Mouse (Mus musculus) left cerebral cortex, postnatal 10 days (tissue): ENCODE measurements around the gene Fbxw7. TPM values are rescaled to one million over a fixed set of nuclear protein-coding genes. Genes with fewer than 3 reads are reported as not detected.
A peak's percentile ranks its signal among the peaks of the same experiment; 100 is the strongest.

ENCODE experiments used
- DNase-seq, 2 experiments: peaks; one replicate each; pipeline ENCODE4 v3.0.0; 2021 to 2022; ENCODE audit warnings: low spot score in 2 of 2, mixed read lengths in 1 of 2; ENCODE audit errors: extremely low spot score in 1 of 2
- intact Hi-C: fragments of 180-260 bp; cut with DNase I; formaldehyde crosslinking; loops from one replicate; pipeline ENCODE4 v1.15.1; 2025
- total RNA-seq, 2 experiments: library from RNA; stranded (reverse); gene quantifications; 2 replicates each; pipeline ENCODE4 v1.2.3; 2021

The Fbxw7 gene
- 100 to 1,000 TPM; 207 to 220 TPM for total RNA-seq

GRCm38 (mm10) chr3:84814762-84815381 lies at the start of gene Fbxw7:
Fbxw7 (plus strand) TSS chr3:84815268.
- intact Hi-C loops = no loop called here
- DNase-seq = peak in 1 of 2 experiments; percentile 61

- intact Hi-C loops = no loop called here
- DNase-seq = no peak
These were observed 46.1 kb upstream of the Fbxw7 start for GRCm38 (mm10) chr3:84768940-84769339.

GRCm38 (mm10) chr3:84769411-84769810 lies 45.7 kb upstream of the Fbxw7 start:
- DNase-seq = no peak
- intact Hi-C loops = no loop called here

GRCm38 (mm10) chr3:84770518-84770917 lies 44.5 kb upstream of the Fbxw7 start:
- DNase-seq = no peak
- intact Hi-C loops = no loop called here

- intact Hi-C loops = no loop called here
- DNase-seq = no peak
These were observed 43.1 kb upstream of the Fbxw7 start for GRCm38 (mm10) chr3:84771980-84772379.

GRCm38 (mm10) chr3:84774246-84775066 lies 40.6 kb upstream of the Fbxw7 start:
- intact Hi-C loops = no loop called here
- no peak for DNase-seq

GRCm38 (mm10) chr3:84775067-84775423 lies 40.0 kb upstream of the Fbxw7 start:
- intact Hi-C loops = no loop called here
- DNase-seq = no peak

GRCm38 (mm10) chr3:84775577-84775976 lies 39.5 kb upstream of the Fbxw7 start:
- intact Hi-C loops = no loop called here

GRCm38 (mm10) chr3:84776084-84776483 lies 39.0 kb upstream of the Fbxw7 start:
- DNase-seq = no peak
- intact Hi-C loops = no loop called here

More at GRCm38 (mm10) chr3:84775577-84775976, 39.5 kb upstream of the Fbxw7 start:
- DNase-seq = no peak

- intact Hi-C loops = no loop called here
These were observed 27.2 kb upstream of the Fbxw7 start for GRCm38 (mm10) chr3:84787914-84788313.

GRCm38 (mm10) chr3:84804036-84804435 lies 11.0 kb upstream of the Fbxw7 start:
- DNase-seq = no peak
- intact Hi-C loops = no loop called here

More at GRCm38 (mm10) chr3:84787914-84788313, 27.2 kb upstream of the Fbxw7 start:
- no peak for DNase-seq

GRCm38 (mm10) chr3:84806206-84806605 lies 8.9 kb upstream of the Fbxw7 start:
- DNase-seq = no peak
- intact Hi-C loops = no loop called here

- DNase-seq = no peak
- intact Hi-C loops = no loop called here
These were observed 7.2 kb upstream of the Fbxw7 start for GRCm38 (mm10) chr3:84807826-84808225.

GRCm38 (mm10) chr3:84808906-84809305 lies 6.2 kb upstream of the Fbxw7 start:
- no peak for DNase-seq

GRCm38 (mm10) chr3:84810803-84811202 lies 4.3 kb upstream of the Fbxw7 start:
- no peak for DNase-seq
- intact Hi-C loops = no loop called here

More at GRCm38 (mm10) chr3:84808906-84809305, 6.2 kb upstream of the Fbxw7 start:
- intact Hi-C loops = no loop called here

- intact Hi-C loops = no loop called here
- no peak for DNase-seq
These were observed 1.5 kb upstream of the Fbxw7 start for GRCm38 (mm10) chr3:84813436-84814156.

- intact Hi-C loops = no loop called here
- DNase-seq = peak; percentile 99 to 100
These were observed 809 bp upstream of the Fbxw7 start for GRCm38 (mm10) chr3:84814157-84814761.

GRCm38 (mm10) chr3:84815461-84815860 lies 393 bp downstream of the Fbxw7 start:
- intact Hi-C loops = no loop called here

GRCm38 (mm10) chr3:84816951-84817350 lies 1.9 kb downstream of the Fbxw7 start:
- intact Hi-C loops = no loop called here
- no peak for DNase-seq

More at GRCm38 (mm10) chr3:84815461-84815860, 393 bp downstream of the Fbxw7 start:
- DNase-seq = peak; percentile 27 to 68
